Mouse (Mus musculus) liver, postnatal 0 days (tissue): ENCODE measurements at regions not wholly inside any gene's neighbourhood (a gene's known extent, or its start where the extent isn't known, plus 50 kb on each side); places are given as distances from the start of the nearest gene placed in this dataset.

Experiments used
- CTCF ChIP-seq: sonication (generic); IDR thresholded peaks from 2 replicates; pipeline ENCODE4 v1.5.1; 2016; ENCODE audit warnings: antibody characterized with exemption, low read depth
- EP300 ChIP-seq: IDR thresholded peaks from 2 replicates; pipeline ENCODE4 v1.6.1; 2016; ENCODE audit warnings: antibody characterized with exemption, low read depth, mild to moderate bottlenecking

DNA sequence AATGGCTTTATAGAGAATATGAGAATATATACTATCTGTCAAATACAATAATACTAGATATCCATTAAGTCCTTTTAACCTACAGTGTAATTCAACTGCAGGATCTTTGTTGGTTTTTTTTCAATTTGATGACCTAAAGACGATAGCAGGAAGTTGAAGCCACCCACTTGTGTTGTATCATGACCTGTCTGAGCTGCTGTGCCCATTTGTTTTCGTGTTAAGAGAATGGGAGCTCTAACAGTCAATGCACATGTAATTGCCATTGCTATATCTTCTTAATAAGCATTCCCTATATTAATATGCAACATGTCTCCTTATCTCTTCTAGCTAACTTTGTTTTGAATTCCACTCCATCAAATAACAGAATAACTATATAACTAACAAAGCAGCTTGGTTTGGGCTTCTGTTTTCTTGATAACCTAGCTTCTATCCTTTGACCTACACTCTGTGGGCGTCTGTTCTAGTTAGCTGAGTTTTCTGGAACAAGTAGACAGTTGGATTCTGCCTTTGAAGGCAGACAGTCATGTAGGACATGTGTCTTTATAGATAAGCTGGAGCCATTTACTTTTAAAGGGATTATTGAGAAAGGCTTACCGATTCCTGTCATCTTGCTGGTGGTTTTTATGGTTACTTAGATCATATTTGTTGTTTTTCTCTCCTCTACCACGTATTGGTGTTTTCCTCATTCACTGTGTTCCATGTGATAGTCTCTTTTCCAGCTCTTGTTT is 55.9 kb upstream of the Prdx6 start:
- TF ChIP-seq EP300, result peak; percentile 90
- TF ChIP-seq CTCF, result no peak
